Mouse (Mus musculus) right cerebral cortex, postnatal 4 days (tissue): ENCODE data around the gene Stard3.

Source experiments
- DNase-seq: peaks from one replicate; pipeline ENCODE4 v3.0.0-alpha.2; 2022

The Stard3 gene

DNA sequence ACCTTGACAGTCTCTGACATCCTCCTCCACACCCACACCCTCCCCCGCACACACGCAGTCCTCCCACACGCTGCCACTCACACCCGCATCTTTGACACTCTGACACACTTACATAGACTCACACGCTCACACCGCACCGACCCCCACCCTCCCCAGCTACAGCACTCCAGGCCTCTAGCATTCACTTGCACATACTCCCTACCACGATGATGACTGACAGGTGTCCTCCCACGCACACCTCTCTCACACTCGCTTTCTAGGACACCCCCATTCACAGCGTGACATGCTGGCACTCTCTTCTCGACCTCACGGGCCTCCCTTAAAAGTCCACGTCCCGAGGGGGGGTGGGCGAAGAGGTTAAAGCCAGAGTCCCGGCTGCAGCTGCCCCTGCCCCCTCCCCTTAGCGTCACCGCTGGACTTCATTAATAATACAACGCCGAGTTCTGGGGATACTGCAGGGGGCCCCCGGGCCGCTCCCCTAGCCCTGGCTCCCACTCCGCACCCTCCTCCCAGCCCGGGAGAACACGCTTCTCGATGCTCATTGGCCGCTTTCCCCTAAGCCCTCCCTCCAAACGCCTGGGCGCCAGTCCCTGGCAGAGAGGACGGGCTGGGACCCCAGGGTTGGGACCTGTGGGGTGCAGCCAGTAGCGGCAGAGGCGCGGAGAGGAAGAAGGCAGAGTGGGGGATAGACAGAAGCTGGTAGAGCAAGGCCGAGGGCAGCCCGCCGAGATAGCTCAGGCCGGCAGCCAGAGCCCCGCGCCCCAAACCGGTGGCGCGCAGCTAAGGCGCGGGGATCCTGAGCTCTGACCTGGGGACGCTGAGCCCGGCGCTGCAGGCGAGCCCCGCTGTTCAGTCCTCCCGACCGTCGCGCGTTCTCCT lies 9.8 kb upstream of the Stard3 start, which contains the start of gene Ppp1r1b:
Gene Ppp1r1b (plus strand): TSS at position 322 of the 879 bp plus-strand sequence.
- peak; percentile 72 for DNase-seq

DNA sequence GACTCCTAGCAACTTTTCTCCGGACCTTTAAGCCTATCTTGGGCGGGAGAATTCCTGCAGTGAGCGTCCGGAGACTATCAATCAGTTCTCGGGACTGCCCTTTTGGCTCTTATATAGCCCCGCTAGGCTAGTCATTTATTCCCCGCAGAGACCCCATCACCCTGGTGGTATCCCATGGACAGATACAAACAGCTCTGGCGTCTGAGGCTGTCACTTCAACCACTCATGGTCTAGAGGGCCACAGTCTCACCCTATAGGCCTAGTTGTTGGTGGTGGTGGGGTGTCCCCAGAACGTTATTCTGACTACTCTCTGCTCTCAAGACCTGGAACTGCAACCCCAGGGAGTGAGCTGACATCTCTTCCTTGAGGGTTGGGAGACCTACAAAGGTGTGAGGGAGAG lies 8.9 kb upstream of the Stard3 start:
- no peak for DNase-seq

DNA sequence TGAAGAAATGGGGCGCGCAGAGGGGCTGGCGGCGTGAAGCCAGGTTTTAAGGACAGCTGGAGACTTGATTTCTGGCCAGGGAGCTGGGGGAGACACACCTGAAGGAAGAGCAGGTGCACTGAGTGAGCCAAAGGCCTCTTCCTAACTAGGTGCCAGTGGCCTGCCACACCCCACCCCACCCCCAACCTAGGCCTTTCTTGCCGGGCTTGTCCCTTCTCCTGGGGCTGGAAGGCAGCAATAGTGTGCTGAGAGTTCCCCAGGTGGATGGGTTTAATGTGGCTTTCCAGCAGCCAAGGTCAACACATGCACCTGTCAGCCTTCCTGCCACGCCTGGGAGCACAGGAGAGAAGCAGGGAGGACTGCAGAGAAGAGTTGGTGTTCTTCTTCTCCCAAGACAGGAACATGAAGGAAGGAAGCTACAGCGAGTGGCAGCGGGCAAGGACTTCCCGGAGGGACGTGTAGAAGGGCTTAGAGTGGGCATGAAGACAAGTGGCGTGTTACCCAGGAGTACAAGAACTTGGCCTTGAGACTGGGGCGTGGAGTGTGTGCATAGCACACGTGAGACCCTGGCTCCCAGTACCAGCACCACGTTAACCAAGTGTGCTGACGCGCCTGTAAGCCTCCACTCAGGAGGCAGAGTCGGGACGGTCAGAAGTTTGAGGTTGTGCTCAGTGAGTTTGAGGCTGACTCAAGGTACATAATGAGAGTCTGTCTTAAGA lies 5.7 kb upstream of the Stard3 start:
- no peak for DNase-seq

DNA sequence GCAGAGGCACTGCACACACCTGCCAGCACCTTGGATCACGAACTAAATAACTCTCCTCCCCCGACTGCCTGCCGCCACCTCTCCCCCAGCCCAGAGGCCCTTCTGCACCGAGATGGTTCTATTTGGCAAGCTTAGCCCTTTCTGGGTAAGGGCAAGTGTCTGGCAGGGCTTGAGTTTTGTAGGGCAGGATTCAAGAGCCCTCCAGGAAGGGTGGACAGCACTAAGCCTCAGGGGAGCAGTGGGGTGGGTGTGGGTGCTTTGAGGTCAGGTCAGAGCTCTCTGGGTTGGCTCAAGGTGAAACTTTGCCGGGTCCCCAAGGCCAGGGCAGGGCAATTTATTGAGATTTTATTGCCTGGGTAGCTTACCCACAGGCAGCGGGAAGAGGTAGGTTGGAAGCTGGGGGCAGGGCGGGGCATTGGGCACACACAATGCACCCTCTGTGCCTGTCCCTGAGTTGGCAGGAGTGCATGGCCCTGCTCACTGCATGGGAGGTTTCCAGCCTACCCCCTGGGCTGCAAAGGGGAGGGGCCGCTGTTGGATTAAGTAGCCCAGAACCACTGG lies 4.4 kb upstream of the Stard3 start:
- no peak for DNase-seq

DNA sequence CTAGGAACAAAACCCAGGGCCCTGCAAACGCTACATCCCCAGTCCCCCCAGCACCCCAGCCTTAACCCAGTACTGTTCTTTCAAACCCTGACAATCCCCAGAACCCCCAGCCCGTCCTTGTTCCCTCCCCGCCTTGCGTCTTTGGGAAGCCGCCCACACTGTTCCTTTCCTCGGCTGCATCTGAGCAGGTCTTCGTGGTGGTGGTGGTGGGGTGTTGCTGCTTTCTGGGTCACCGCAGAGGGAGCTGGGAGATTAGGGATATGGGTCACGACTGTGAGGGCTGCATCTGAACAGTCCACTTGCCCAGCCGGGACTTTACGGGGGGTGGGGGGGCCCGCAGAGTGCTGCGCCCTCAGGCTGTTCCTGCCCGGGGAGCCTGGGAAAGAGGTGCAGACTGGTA lies 3.7 kb upstream of the Stard3 start:
- DNase-seq, result no peak

DNA sequence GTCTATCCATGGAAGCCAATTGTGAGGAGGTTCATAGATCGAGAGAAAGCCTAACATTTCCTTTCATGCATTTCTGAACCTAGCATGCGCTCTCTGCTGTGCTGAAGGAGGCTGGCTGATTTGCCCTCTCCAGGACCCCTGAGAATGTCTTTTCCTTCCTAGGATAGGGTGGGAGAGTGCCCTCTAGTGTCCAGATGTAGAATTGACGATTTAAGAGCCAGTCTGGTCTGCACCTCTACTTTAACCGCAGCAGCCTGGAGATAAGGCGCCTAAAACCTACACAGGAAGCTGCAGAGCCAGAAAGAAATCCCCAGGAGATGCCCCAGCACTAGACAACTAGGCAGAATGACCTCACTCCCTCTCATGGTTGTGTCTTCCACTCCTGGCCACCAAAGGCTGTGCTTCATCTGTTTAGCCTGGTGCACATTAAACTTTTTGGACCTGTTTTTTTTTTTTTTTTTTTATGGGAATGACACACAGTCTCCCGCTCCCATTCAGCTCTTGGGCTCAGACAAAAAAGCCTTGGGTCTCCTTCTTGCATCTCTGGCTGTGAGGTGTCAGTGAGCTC lies 2.4 kb upstream of the Stard3 start:
- DNase-seq, result no peak

DNA sequence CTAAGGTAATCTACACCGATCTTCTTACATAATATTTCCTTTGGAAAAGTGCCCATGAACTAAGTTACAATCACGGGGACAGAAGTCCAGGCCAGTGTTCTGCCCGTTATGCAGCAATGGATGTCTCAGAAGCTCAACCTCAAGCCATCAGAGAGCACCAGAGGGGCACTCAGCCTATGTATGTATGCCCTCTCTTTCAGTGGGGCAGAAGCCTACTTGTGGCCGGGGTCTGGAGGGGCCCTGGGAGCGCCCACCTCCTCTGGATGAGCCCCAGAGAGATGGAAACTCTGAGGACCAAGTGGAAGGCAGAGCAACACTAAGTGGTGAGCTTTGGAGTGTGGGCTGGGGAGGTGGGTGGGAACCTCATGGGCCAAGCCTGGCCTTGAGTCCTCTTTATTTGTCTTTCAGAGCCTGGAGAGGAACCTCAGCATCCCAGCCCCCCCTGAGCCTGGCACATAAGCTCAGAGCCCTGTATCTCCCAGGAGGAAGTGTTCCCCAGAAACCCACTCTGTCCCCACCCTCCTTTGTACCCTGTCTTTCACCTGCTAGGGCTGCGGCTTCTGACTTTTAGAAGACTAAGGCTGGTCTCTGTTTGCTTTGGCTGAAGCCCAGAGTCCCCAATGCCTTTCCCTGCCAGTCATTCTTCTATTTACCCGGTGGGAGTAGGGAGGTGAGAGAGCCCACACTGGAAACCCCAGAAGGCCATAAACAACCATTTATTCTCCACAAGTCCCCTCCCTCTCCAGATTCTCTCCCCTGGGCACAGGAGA lies 1.4 kb upstream of the Stard3 start:
- no peak for DNase-seq

DNA sequence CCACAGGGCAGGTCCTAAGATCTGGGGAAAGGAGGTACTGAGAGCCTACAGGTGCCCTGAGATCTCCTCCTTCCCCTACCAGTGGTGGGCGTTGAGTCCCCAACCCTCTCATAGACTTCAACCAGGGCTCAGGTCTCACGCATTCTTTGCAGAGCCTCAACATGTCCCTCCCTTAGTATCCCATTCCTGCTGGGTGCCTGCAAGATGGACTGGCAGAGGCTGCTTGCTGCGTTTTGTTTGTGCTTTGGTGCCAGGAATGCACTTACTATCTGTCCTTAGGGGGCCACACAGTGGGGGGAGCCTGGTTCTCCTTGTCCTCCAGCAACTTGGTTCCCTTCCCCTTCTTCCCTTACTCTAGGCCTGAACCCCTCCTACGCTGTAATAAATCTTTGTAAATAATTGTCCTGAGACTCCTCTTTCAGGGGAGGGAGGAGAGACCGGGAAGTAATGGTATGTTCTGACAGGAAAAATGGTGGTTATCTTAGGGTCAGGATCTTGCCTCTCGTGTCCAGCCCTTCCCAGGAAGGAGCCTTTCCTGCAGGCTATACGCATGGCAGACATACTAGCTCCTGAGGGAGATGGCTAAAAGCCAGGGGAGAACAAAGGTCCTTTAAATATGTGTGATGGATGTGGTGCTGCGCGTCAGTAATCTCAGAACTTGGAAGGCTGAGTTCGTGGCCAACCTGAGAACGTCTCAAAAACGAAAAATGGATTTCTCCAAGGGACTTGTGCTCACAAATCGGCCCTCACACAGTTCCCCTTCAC lies 590 bp upstream of the Stard3 start:
- DNase-seq, result no peak

DNA sequence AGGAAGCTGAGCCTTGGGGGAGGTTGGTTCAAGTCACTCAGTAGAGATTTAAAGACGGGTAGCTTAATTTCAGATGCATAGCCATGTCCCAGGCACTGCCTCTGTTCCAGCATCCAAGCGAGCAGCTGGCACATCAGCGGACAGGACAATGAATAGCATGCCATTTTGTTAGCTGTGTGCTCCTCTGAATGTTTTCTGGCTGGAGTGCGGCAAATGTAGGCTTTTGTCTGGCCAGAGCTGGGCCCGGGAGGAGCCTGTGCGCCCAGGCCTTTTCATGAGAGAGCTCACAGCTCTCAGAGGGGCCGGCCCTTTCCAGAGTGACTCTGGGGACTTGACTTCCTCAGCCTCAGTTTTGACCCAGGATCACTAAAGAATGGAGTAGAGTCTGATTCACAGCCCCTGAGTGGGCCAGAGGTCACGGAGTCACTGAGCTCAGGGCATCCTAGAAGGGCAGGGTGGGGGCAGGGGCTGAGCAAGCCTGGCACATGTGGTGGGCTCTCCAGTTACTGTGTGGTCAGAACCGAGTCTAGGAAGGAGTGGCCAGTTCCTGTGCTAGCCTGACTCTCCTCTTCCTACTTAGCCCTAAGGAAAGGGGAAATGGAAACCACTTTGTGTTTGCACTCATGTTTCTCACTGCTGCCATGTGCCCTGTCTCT lies 2.8 kb downstream of the Stard3 start:
- no peak for DNase-seq

GRCm38 (mm10) chr11:98363817-98364216 lies 5.6 kb downstream of the Stard3 start:
- DNase-seq, result no peak

GRCm38 (mm10) chr11:98364410-98364809 lies 6.2 kb downstream of the Stard3 start:
- no peak for DNase-seq

GRCm38 (mm10) chr11:98366290-98366689 lies 8.1 kb downstream of the Stard3 start:
- DNase-seq, result no peak

- no peak for DNase-seq
Measured at GRCm38 (mm10) chr11:98367171-98367862, 9.1 kb downstream of the Stard3 start.

- DNase-seq, result no peak
Measured at GRCm38 (mm10) chr11:98367863-98368186, 9.7 kb downstream of the Stard3 start.

- no peak for DNase-seq
Measured at GRCm38 (mm10) chr11:98369337-98369736, 11.2 kb downstream of the Stard3 start.

- DNase-seq, result no peak
Measured at GRCm38 (mm10) chr11:98370588-98370987, 12.4 kb downstream of the Stard3 start.

DNA sequence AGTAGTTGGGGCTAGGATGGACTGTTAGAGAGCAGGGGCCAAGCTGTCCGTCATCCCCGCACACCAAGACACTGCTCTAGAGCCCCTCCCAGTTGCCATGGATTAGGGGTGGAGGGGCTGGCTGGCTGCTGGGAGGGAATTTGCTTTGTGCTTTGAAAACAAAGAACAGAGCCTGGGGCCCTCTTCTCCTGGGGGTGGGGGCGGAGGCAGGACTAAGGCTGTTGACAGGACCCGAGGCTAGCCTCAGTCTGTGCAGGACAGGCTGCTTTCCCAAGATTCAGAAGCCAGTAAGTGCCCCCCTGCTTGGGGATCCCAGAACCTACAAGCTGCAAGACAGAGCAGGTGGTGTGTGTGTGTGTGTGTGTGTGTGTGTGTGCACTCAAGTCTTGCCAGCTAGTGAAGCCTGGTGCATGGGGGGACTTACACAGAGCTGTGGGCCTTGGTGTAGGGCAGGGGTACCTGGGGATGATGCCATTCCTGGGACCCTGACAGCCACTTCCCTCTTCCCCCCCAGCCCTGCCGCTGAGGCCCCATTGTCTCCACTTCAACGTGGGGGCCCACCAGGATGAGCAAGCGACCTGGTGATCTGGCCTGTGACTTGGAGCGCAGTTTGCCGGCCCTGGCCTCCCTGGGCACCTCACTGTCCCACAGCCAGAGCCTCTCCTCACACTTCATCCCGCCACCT lies 13.5 kb downstream of the Stard3 start:
- peak; percentile 48 for DNase-seq

DNA sequence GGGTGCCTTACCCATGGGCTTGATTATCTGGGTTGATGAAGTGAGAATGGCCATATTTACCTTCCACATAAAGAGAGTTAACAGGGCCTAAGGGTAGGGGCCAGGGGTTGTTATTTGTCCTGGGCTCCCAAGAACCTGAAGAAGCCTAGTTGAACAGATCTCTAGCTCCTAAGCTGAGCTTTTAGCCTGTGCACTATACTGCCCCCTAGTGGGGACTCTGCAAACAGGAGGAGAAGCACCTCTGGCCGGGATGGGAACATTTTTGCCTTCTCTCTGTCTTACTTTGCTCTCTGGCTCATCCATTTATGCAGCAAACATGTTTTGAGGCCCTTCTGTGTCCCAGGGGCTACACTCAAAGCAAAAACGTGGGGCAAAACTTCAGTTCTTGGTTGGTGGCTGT lies 14.2 kb downstream of the Stard3 start:
- peak; percentile 65 for DNase-seq

DNA sequence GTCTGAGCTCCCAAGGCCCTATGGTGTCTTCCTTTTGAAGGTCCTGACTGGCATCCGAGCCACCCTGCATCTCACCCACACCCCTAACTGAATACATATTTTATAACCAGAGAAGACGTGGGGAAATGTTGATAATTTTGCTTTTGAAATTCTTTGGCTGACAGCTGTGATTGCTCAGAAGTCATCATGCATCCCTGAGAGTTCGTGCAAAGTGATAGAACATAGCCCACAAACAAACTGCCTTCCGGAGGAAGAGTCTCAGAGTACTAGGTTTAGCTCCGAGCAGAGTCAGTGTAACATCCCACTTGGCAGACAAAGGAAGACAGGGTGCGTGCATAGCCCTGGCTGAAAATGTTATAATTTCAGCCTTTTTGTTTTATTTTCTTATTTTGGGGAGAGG lies 15.1 kb downstream of the Stard3 start:
- no peak for DNase-seq

- DNase-seq, result no peak
Measured at GRCm38 (mm10) chr11:98374266-98374665, 16.1 kb downstream of the Stard3 start.
